Mouse (Mus musculus) intestine, embryonic 16.5 days (tissue): ENCODE results near the gene Fam71b. TPM values are rescaled to one million over a fixed set of nuclear protein-coding genes. Genes with fewer than 3 reads are reported as not detected.

Experiments
- ATAC-seq: fragments of 200-750 bp; cut with Nextera tagmentation; 2 replicates; pipeline ENCODE4 v1.8.0; 2017; ENCODE audit warnings: moderate TSS enrichment, moderate library complexity
- H3K27ac ChIP-seq: fragments of 300-500 bp; sonication (generic); 2 replicates; pipeline ENCODE4 v1.5.1; 2014; ENCODE audit warnings: mild to moderate bottlenecking, low read length
- H3K27me3 ChIP-seq: fragments of 300-500 bp; sonication (generic); replicated peaks from 2 replicates; pipeline ENCODE4 v1.6.1; 2014; ENCODE audit warnings: low read length, control low read depth, mixed read lengths; ENCODE audit not compliant: control insufficient read depth, insufficient read depth
- H3K36me3 ChIP-seq: fragments of 300-500 bp; sonication (generic); 2 replicates; pipeline ENCODE4 v1.6.1; 2014; ENCODE audit warnings: low read length, control low read depth; ENCODE audit not compliant: control insufficient read depth, insufficient read depth
- H3K4me1 ChIP-seq: fragments of 300-500 bp; sonication (generic); 2 replicates; pipeline ENCODE4 v1.6.1; 2014; ENCODE audit warnings: low read length, control low read depth, mixed read lengths; ENCODE audit not compliant: control insufficient read depth, insufficient read depth
- H3K4me2 ChIP-seq: fragments of 300-500 bp; sonication (generic); 2 replicates; pipeline ENCODE4 v1.6.1; 2014; ENCODE audit warnings: low read depth, low read length, control low read depth
- H3K4me3 ChIP-seq: fragments of 300-500 bp; sonication (generic); 2 replicates; pipeline ENCODE4 v1.5.1; 2014; ENCODE audit warnings: mild to moderate bottlenecking, low read length
- H3K9ac ChIP-seq: fragments of 300-500 bp; sonication (generic); 2 replicates; pipeline ENCODE4 v1.6.1; 2014; ENCODE audit warnings: low read depth, low read length
- H3K9me3 ChIP-seq: fragments of 300-500 bp; sonication (generic); 2 replicates; pipeline ENCODE4 v1.6.1; 2016; ENCODE audit warnings: low read length, control low read depth; ENCODE audit not compliant: control insufficient read depth
- WGBS: fragments of 180-500 bp; shearing (Covaris S2); extraction: QIAGEN DNeasy Blood & Tissue Kit; methylation state at CpG from one replicate; pipeline ENCODE4 v1.1.7; 2014; 5-methylcytosine and 5-hydroxymethylcytosine counted together
- polyA plus RNA-seq: library from polyadenylated mRNA; unstranded; fragments of >200 nt; fragmentation: Nextera tagmentation; extraction: Ambion mirVana; gene quantifications from 2 replicates; pipeline ENCODE4 v1.2.1, GENCODE M21; 2015

The Fam71b gene
- polyA plus RNA-seq, 1 experiment from 2014 or later: not detected

GRCm38 (mm10) chr11:46437459-46438000, 41.2 kb downstream of the Fam71b start:
- H3K4me2 ChIP-seq: peak overlapping the region; percentile 91
- H3K36me3 ChIP-seq: peaks cover 7% of the 10 kb centered on the region; the same call in 1 of the 2 replicates
- peaks cover 6% of the 10 kb centered on the region for H3K4me1 ChIP-seq
- no peaks in the 10 kb centered on the region for H3K9me3 ChIP-seq
- ATAC-seq: peak; percentile 45
- peak overlapping the region; percentile 96 for H3K4me3 ChIP-seq
- H3K27me3 ChIP-seq: no peaks in the 10 kb centered on the region
- peak overlapping the region; percentile 98 for H3K9ac ChIP-seq
- under 1% methylated on average over 23 of the region's 23 CpGs for WGBS
- peak overlapping the region; percentile 97 for H3K27ac ChIP-seq

- H3K27ac ChIP-seq: no peak overlapping the region
- H3K4me2 ChIP-seq: no peak overlapping the region
- H3K4me3 ChIP-seq: no peak overlapping the region
- 76% methylated on average over 5 of the region's 5 CpGs for WGBS
- peaks cover 7% of the 10 kb centered on the region; the same call in 1 of the 2 replicates for H3K36me3 ChIP-seq
- no peaks in the 10 kb centered on the region for H3K27me3 ChIP-seq
- no peak for ATAC-seq
- H3K9me3 ChIP-seq: no peaks in the 10 kb centered on the region
- H3K4me1 ChIP-seq: peaks cover 6% of the 10 kb centered on the region
- no peak overlapping the region for H3K9ac ChIP-seq
These were observed 42.7 kb downstream of the Fam71b start for GRCm38 (mm10) chr11:46439005-46439543.

- WGBS: 95% methylated on average over 1 of the region's 1 CpGs
- no peak overlapping the region for H3K9ac ChIP-seq
- H3K36me3 ChIP-seq: peaks cover 7% of the 10 kb centered on the region; the same call in 1 of the 2 replicates
- no peak overlapping the region for H3K4me2 ChIP-seq
- no peaks in the 10 kb centered on the region for H3K9me3 ChIP-seq
- ATAC-seq: no peak
- no peak overlapping the region for H3K27ac ChIP-seq
- peaks cover 3% of the 10 kb centered on the region; the same call in 1 of the 2 replicates for H3K4me1 ChIP-seq
- no peaks in the 10 kb centered on the region for H3K27me3 ChIP-seq
- H3K4me3 ChIP-seq: no peak overlapping the region
These were observed 45.4 kb downstream of the Fam71b start for GRCm38 (mm10) chr11:46441774-46442173.

- Histone ChIP-seq H3K27ac (no peak overlapping the region), H3K9ac (no peak overlapping the region), H3K4me2 (no peak overlapping the region), H3K9me3 (no peaks in the 10 kb centered on the region), H3K4me1 (no peaks in the 10 kb centered on the region), H3K36me3 (peaks cover 7% of the 10 kb centered on the region; the same call in 1 of the 2 replicates), H3K4me3 (no peak overlapping the region), H3K27me3 (no peaks in the 10 kb centered on the region)
- 94% methylated on average over 1 of the region's 1 CpGs for WGBS
- ATAC-seq: no peak
These were observed 46.8 kb downstream of the Fam71b start for GRCm38 (mm10) chr11:46443152-46443551.

GRCm38 (mm10) chr11:46443979-46444378, 47.6 kb downstream of the Fam71b start:
- H3K9ac ChIP-seq: no peak overlapping the region
- ATAC-seq: no peak
- H3K4me1 ChIP-seq: no peaks in the 10 kb centered on the region
- no peak overlapping the region for H3K4me2 ChIP-seq
- no peak overlapping the region for H3K27ac ChIP-seq
- WGBS: 90% methylated on average over 5 of the region's 5 CpGs
- no peaks in the 10 kb centered on the region for H3K9me3 ChIP-seq
- peaks cover 7% of the 10 kb centered on the region; the same call in 1 of the 2 replicates for H3K36me3 ChIP-seq
- no peaks in the 10 kb centered on the region for H3K27me3 ChIP-seq
- no peak overlapping the region for H3K4me3 ChIP-seq

- H3K27me3 ChIP-seq: no peaks in the 10 kb centered on the region
- ATAC-seq: no peak
- no peaks in the 10 kb centered on the region for H3K9me3 ChIP-seq
- peaks cover 3% of the 10 kb centered on the region; the same call in 1 of the 2 replicates for H3K36me3 ChIP-seq
- H3K4me3 ChIP-seq: no peak overlapping the region
- no peak overlapping the region for H3K9ac ChIP-seq
- no peaks in the 10 kb centered on the region for H3K4me1 ChIP-seq
- 89% methylated on average over 6 of the region's 6 CpGs for WGBS
- H3K4me2 ChIP-seq: no peak overlapping the region
- H3K27ac ChIP-seq: no peak overlapping the region
These were observed 49.8 kb downstream of the Fam71b start for GRCm38 (mm10) chr11:46446150-46446549.

GRCm38 (mm10) chr11:46447644-46448484, 51.5 kb downstream of the Fam71b start:
- Histone ChIP-seq H3K27ac (no peak overlapping the region), H3K9me3 (no peaks in the 10 kb centered on the region), H3K9ac (no peak overlapping the region), H3K36me3 (no peaks in the 10 kb centered on the region), H3K4me1 (no peaks in the 10 kb centered on the region), H3K27me3 (no peaks in the 10 kb centered on the region), H3K4me3 (no peak overlapping the region), H3K4me2 (no peak overlapping the region)
- no peak for ATAC-seq
- WGBS: 78% methylated on average over 13 of the region's 13 CpGs

- H3K4me2 ChIP-seq: no peak overlapping the region
- no peaks in the 10 kb centered on the region for H3K9me3 ChIP-seq
- H3K27ac ChIP-seq: no peak overlapping the region
- H3K4me1 ChIP-seq: no peaks in the 10 kb centered on the region
- ATAC-seq: no peak
- H3K4me3 ChIP-seq: no peak overlapping the region
- H3K36me3 ChIP-seq: no peaks in the 10 kb centered on the region
- WGBS: 78% methylated on average over 11 of the region's 11 CpGs
- no peak overlapping the region for H3K9ac ChIP-seq
- no peaks in the 10 kb centered on the region for H3K27me3 ChIP-seq
These were observed 53.2 kb downstream of the Fam71b start for GRCm38 (mm10) chr11:46449461-46450080.

GRCm38 (mm10) chr11:46454453-46455045, 58.2 kb downstream of the Fam71b start, which contains the start of gene Havcr2:
Gene Havcr2 (plus strand): TSS chr11:46454935.
- Histone ChIP-seq H3K9me3 (no peaks in the 10 kb centered on the region), H3K4me3 (no peak within 1 kb of the TSS), H3K4me1 (no peaks in the 10 kb centered on the region), H3K27me3 (no peaks in the 10 kb centered on the region), H3K4me2 (no peak within 1 kb of the TSS), H3K36me3 (no peaks in the 10 kb centered on the region), H3K27ac (no peak within 1 kb of the TSS), H3K9ac (no peak within 1 kb of the TSS)
- WGBS: 64% methylated on average over 6 of the region's 6 CpGs
- ATAC-seq: no peak
